Mouse (Mus musculus) frontal cortex, adult (tissue): ENCODE data around the gene Hist4h4.
"Not testable (repeated sequence)": the region's sequence is repeated elsewhere in the genome, so short reads cannot be mapped to it uniquely, and the experiment has no call there.

ENCODE experiments used
- ATAC-seq: cut with Nextera tagmentation; 2 replicates; pipeline ENCODE4 v1.9.2; 2017; ENCODE audit warnings: mild to moderate bottlenecking, moderate library complexity, mixed read lengths; ENCODE audit not compliant: low TSS enrichment

Gene Hist4h4

DNA sequence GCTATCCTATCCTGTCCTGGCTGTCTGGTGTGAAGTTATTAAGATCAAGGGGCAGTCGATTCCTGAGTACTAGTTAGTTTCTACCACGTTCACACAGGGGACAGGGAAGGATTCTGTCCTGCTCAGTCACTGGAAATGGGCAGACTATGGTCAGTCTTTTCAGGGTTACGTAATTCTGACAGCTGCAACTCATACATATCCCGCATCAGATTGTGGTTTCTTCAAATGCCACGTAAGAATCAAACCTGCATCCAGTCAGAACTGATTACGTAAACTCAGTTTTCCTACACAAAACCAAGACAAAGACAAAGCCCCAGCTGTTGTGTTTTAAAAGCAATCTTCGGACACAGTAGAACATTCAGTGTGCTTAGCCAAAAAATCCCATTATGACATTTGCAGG lies 11.2 kb upstream of the Hist4h4 start:
- ATAC-seq = no peak

GRCm38 (mm10) chr6:136813117-136813516 lies 8.9 kb upstream of the Hist4h4 start:
- ATAC-seq = peak; percentile 32

DNA sequence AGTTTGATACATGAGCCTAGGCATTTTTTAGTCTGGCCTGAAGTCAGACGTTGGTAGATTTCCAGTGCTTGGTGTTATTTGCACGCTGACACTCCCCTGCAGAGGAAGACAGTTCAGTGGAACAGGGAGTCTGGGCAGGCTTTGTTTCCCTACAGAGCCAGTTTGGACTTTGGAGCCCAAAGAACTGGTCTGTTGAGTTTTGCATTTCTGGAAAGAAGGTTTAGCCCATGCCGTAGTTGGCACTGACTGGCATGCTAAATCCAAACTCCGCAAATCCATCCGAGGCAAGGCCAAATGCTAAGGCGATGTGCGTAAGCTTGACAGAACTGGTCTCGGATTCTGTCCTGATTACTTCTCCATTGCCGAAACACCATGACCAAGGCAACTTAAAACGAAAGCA lies 7.0 kb upstream of the Hist4h4 start:
- ATAC-seq = no peak

- ATAC-seq = no peak
Measured at GRCm38 (mm10) chr6:136809673-136810072, 5.5 kb upstream of the Hist4h4 start.

DNA sequence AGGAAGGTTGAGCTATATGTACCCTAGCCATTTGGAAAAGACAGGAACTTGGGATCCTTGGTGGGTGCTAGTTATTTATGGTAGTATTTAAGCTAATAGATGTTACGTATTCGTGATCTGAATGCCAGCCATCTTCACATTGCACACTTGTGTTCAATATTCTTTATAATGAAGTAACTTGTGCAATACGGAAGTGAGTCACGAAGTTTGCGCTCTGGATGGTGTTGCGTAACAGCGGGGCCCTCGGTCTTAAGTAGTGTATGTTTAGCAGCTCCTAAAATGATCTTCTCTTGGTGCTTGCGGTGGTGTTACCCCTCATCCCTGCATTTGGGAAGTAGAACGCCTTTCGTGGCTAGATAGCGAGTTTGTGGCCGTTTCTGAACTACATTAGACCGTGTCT lies 4.9 kb upstream of the Hist4h4 start:
- no peak for ATAC-seq

DNA sequence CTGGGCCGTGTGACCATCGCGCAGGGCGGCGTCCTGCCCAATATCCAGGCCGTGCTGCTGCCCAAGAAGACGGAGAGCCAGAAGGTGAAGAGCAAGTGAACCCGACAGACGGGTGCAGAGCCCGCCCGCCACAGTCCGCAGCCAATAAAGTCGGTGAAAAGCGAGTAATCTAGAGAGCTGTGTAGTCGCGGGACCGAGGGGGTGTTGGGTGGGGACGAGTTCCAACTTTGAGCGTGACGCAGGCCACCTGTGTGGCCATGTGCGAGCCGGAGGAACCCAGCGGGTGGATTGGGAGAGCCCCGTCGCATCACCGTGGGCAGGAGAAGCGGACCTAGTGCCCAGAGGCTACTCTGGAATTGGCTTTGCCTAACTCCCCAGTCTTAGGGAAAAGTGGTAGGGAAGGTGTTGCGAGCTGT lies 4.4 kb upstream of the Hist4h4 start:
- peak; percentile 34 for ATAC-seq

GRCm38 (mm10) chr6:136808014-136808417 lies 3.8 kb upstream of the Hist4h4 start, which contains the start of gene H2afj:
H2afj (plus strand) TSS chr6:136808244.
- ATAC-seq = peak; percentile 76

- ATAC-seq = no peak
Measured at GRCm38 (mm10) chr6:136807395-136808013, 3.3 kb upstream of the Hist4h4 start.

GRCm38 (mm10) chr6:136806819-136807218 lies 2.6 kb upstream of the Hist4h4 start:
- no peak for ATAC-seq

GRCm38 (mm10) chr6:136805409-136805775 lies 1.2 kb upstream of the Hist4h4 start:
- no peak for ATAC-seq

- no peak for ATAC-seq
Measured at GRCm38 (mm10) chr6:136804705-136805408, 642 bp upstream of the Hist4h4 start.

DNA sequence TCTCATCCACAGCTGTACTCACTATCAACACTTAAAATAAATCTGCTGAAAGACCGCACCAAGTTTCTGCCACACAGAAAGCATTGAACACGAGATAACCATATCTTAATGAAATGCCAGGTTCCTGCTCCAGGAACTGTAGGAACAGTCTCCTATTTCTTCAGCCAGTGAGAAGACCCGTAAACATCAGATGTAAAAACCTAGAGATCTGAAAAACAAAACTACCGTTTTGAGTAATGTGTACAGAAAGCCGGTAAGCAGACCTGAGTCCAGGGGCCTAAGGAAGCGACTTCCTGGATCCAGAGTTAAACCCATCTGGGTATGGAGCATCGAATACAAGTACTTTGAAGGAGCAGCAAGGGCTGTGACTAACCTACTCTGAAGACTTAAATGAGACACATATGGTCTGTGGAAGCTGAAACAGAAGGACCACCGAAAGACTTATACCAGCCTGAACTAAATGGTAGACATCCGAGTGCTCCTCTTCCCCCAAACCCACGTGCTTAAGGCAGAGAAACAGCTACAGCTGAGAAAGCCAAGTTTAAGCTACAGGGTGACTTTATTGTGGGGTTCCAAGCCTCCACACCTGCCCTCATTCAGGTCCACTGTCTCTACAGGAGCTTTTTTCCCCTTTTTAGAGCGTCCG lies 999 bp downstream of the Hist4h4 start:
- no peak; the same call in 1 of the 2 replicates for ATAC-seq

DNA sequence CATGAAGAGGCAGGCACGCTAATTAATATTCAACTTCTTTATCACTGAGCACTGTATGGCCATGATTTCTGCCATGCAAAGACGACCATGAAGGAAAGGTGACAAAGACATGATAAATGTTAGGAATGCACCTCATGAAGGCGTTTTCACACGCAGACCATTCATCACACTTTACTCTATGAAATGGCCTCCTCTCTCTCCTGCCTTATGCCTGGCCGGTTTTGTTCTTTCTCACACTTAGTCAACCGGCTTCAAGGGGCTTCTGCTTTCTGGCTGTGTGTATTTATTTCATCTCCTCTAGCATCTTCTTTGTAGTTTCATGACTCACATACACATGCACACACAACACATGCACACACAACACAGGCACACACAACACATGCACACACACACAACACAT lies 2.9 kb downstream of the Hist4h4 start:
- ATAC-seq = no peak

GRCm38 (mm10) chr6:136800710-136801109 lies 3.5 kb downstream of the Hist4h4 start:
- ATAC-seq = no peak

DNA sequence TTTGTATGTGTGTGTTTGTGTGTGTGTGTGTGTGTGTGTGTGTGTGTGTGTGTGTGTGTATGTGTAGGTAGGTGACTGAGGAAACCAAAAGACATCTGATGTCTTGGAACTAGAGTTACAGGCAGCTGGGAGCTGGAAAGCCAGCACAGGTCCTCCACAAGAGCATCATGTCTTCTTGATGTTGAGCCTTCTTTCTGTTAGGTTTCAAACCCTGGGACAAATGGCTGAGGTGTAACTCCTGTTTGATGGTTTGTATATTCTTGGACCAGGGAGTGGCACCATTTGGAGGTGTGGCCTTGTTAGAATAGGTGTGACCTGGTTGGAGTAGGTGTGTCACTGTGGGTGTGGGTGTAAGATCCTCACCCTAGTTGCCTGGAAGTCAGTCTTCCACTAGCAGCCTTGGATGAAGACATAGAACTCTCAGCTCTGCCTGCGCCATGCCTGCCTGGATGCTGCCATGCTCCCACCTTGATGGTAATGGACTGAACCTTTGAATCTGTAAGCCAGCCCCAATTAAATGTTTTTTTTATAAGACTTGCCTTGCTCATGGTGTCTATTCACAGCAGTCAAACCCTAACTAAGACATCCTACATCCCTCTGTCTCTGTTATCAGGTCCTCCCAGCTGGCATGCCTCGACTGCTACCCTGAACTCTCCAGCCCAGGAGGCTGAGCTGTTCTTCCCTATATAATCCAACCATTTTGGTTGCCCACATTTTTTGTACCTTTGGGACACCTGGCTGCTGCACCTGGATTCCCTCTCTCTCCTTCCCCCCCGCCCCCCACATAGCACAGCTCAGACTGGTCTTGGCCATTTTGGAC lies 6.1 kb downstream of the Hist4h4 start:
- ATAC-seq = not testable (repeated sequence)

DNA sequence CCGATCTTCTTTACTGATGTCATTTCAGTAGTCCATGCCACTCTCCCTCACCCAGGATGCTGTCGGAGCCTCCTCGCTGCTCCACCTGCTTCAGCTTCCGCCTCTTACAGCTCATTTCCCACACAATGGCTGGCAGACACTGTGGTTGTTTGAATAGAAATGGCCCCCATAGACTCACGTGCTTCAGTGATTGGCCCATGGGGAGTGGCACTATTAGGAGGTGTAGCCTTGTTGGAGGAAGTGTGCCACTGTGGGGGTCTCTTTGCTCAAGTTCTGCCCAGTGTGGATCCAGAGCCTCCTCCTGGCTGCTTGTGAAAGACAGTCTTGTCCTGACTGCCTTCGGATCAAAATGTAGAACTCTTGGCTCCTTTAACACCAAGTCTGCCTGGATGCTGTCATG lies 8.4 kb downstream of the Hist4h4 start:
- ATAC-seq = no peak

- ATAC-seq = no peak
Measured at GRCm38 (mm10) chr6:136795110-136795509, 9.1 kb downstream of the Hist4h4 start.

DNA sequence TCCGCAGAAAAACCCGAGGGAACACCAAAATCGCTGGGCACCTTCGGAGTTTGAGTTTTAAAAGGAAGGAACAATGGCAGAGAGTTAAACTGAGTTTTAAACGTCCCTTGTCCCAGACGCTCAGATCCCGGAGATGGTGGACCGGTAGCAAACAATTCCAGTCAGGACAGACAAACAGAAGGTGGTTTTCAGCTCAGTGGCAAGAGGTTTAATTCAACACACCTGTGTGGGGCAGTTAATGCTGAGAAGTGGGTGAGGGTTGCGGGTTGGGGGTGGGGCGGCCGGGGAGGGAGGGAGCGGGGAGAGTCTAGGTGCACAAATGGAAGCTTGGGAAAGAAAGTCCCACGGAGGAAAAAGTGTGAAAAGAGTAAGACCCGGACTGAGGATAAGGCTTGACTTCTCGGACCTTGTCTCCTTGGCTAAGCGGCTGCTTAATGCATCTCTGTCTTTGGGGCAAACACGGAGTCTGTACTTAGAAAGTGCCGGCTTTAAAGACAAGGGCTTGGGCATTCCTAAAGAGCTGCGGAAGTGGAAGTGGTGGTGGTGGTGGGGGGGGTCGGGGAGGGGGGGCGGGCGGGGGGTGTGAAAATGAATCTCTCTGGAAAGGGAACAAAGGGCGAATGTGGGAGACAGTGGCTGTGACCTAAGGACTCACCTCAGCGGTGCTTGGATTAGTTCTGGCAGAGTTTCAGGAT lies 10.2 kb downstream of the Hist4h4 start:
- ATAC-seq = no peak

DNA sequence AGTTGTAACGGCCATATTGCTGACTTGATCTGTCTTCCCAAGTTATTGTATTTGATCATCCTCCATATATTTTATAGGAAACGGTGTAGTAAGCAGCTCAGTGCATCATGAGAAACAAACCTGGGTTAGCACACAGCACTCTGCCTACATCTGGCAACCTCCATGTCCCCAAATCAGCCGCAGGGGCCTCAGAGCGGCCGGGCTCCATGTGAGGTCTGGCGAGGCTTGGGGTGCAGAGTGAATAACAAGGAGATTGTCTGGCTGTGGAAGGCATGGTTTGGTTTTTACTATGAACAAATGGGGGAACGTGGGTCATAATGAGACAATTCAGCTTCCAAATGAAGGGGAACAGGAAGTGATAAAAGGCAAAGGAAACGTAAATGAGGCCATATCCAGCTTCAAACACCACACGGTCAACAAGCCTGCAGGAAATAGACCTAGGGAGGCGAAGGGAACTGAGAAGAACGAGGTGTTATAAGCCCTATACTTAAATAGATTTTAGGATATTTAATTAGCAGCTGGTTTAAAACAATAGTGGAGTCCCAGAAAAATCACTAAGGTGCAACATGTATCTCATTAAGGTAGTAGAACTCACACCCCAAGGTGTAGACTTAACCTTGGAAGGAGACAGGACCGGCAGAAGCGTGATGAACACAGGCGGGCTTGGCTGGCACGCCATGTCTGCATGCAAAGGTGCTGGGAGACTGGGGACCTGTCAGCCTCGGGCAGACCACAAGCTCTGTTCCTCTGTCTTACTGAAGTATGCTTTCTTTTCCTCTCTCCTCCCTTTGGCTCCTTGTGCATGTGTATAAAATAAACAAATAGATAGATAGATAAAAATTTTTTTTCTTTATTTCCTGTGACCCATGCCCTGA lies 11.1 kb downstream of the Hist4h4 start:
- no peak for ATAC-seq

DNA sequence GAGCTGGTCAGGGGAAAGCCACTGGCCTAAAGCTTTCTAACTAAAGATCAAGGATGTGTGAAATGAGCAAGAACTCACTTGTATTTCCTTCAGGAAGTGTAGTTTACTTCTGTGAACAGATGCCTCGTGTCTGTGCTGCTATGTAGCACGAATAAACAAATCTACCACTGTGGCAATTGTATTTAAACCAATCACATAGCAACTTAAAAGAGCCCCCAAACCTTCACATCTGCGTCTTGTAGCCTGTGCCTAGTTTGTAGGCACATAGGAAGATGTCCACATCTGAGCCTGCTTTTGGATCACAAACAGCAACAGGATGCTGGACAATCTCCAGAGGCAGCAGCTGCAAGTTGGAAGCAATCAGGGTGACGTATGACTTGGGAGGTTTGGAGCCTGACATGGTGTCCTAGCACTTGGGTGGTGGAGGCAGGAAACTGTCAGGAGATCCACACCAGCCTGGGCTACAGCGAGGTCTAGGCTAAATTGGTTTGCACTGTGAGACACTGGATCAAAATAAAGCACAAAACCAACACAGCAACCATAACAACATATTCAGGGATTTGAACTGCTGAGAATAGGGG lies 14.7 kb downstream of the Hist4h4 start:
- ATAC-seq = no peak; the same call in 1 of the 2 replicates
